Mouse (Mus musculus) Patski (cell line): ENCODE measurements around the gene Kcnip3. TPM values are rescaled to one million over a fixed set of nuclear protein-coding genes. Genes with fewer than 3 reads are reported as not detected.
A peak's percentile ranks its signal among the peaks of the same experiment; 100 is the strongest.

Source experiments
- ATAC-seq: fragments of 100-300 bp; one replicate; pipeline ENCODE4 v1.8.0; 2021
- CTCF ChIA-PET: fragments of 350-600 bp; sonication (Branson Sonifier 250); formaldehyde crosslinking; loops from one replicate; lab custom pipeline; 2022; ENCODE audit warnings: inconsistent platforms; lab: Charles Lee
- POLR2A ChIA-PET: fragments of 350-600 bp; sonication (Branson Sonifier 250); formaldehyde crosslinking; loops from one replicate; lab custom pipeline; 2022; ENCODE audit warnings: antibody characterized with exemption, inconsistent platforms; lab: Charles Lee
- DNase-seq: peaks from one replicate; pipeline ENCODE4 v3.0.0-alpha.2; 2011; ENCODE audit warnings: low read depth, low spot score
- H3K27me3 ChIP-seq: fragments of 371-371 bp; one replicate; pipeline ENCODE4 v1.5.1; 2021
- CTCF ChIP-seq: fragments of 100-300 bp; IDR thresholded peaks from one replicate; pipeline ENCODE4 v1.5.1; 2021
- in situ Hi-C: fragments of 300-500 bp; cut with MboI; formaldehyde crosslinking; loops from 3 replicates; pipeline ENCODE4 v1.11.1; 2018; ENCODE audit warnings: low pct_unique_long_range_greater_than_20kb, mixed read lengths
- polyA plus RNA-seq: library from polyadenylated mRNA; unstranded; gene quantifications from one replicate; pipeline ENCODE4 v1.2.3, GENCODE M21; 2021

Gene Kcnip3
- 4.3 TPM for polyA plus RNA-seq

DNA sequence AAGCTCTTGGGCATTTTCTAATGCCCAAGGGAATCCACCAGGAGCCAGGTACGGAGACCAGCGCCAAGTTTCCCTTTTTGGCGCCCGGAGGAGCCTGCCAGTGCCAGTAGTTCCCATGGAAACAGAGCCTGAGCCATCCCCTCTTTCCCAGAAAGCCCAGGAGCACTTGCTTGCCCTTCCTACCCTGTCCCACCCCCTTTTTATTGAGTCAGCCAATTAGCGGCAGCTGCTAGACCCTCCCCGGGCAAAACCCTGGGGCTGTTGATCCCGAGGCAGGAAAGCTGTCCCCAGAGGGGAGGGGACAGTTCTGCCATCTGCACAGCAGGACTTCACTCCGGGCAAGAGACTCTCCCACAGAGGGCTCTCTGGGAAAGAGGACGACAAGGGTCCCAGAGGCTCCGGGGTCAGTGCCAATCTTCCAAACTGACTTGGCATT, at the start of gene Kcnip3:
Gene Kcnip3 (minus strand): TSS at position 89 of the 436 bp plus-strand sequence.
- POLR2A ChIA-PET = no interaction called here
- peaks cover 39% of the 10 kb centered on the region for H3K27me3 ChIP-seq

GRCm38 (mm10) chr2:127559070-127559966, 37.4 kb upstream of the Kcnip3 start:
- CTCF ChIA-PET = interaction anchor here (0.7 to 2.8 kb wide), 12 partner anchors 9 to 197 kb away, joined by 3 to 31 read pairs (median 6); partner anchors contain the start of gene Adra2b
- POLR2A ChIA-PET = interaction anchor here (0.7 kb wide), 1 partner anchor 13 kb away, joined by 4 read pairs; no protein-coding TSS in a partner anchor
- in situ Hi-C loops = loop anchor here (5.0 to 25.0 kb wide), 3 partner anchors 52 to 197 kb away; partner anchors contain the start of gene Adra2b
- peaks cover 71% of the 10 kb centered on the region for H3K27me3 ChIP-seq
- peak; percentile 88 for TF ChIP-seq CTCF
- DNase-seq (peak; percentile 25), ATAC-seq (peak; percentile 71)

More for the DNA sequence above, at the start of gene Kcnip3:
- CTCF ChIA-PET = interaction anchor here (1.9 kb wide), 1 partner anchor 15 kb away, joined by 5 read pairs; no protein-coding TSS in a partner anchor
- DNase-seq (no peak), ATAC-seq (no peak)
- no peak for TF ChIP-seq CTCF
- in situ Hi-C loops = no loop called here

- in situ Hi-C loops = loop anchor here (25.0 kb wide), 1 partner anchor 189 kb away; the partner anchor contains the start of gene Adra2b
- TF ChIP-seq CTCF = peak; percentile 35
- no peak for DNase-seq
- ChIA-PET POLR2A (no interaction called here), CTCF (interaction anchor here (1.4 kb wide), 1 partner anchor 28 kb away, joined by 3 read pairs; no protein-coding TSS in a partner anchor)
- ATAC-seq = no peak
- H3K27me3 ChIP-seq = peaks cover 50% of the 10 kb centered on the region
Observed at GRCm38 (mm10) chr2:127551078-127551477, 29.2 kb upstream of the Kcnip3 start.

GRCm38 (mm10) chr2:127550446-127550845, 28.6 kb upstream of the Kcnip3 start:
- in situ Hi-C loops = loop anchor here (25.0 kb wide), 1 partner anchor 188 kb away; the partner anchor contains the start of gene Adra2b
- CTCF ChIA-PET = interaction anchor here (0.9 to 1.4 kb wide), 3 partner anchors 12 to 43 kb away, joined by 3 read pairs; no protein-coding TSS in a partner anchor
- TF ChIP-seq CTCF = no peak

DNA sequence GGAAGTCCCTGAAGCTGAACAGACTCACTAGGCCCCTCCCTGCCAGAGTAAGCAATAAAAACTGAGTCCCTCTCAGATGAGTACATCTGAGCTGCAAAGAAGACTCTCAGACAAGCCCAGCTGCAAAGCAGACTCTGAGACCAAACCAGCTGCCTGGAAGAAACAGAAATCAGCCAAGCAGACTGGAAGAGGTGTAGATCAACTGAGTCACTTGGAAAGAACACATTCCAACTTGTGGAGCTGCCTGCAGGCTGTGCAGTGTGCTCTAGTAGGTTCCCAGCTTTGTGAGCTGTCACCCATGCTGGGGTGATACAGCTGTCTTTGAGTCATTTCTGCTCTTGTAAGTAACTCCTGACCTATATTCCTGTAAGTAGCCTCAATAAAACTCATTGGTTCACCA, 27.8 kb upstream of the Kcnip3 start:
- peaks cover 52% of the 10 kb centered on the region for H3K27me3 ChIP-seq
- no peak for DNase-seq
- in situ Hi-C loops = loop anchor here (25.0 kb wide), 1 partner anchor 187 kb away; the partner anchor contains the start of gene Adra2b
- TF ChIP-seq CTCF = no peak
- ChIA-PET CTCF (interaction anchor here (0.9 to 1.3 kb wide), 2 partner anchors 13 to 42 kb away, joined by 3 read pairs; no protein-coding TSS in a partner anchor), POLR2A (no interaction called here)
- no peak for ATAC-seq

More at GRCm38 (mm10) chr2:127550446-127550845, 28.6 kb upstream of the Kcnip3 start:
- POLR2A ChIA-PET = no interaction called here
- H3K27me3 ChIP-seq = peaks cover 51% of the 10 kb centered on the region
- DNase-seq (no peak), ATAC-seq (no peak)

- H3K27me3 ChIP-seq = peaks cover 54% of the 10 kb centered on the region
- in situ Hi-C loops = no loop called here
- ChIA-PET POLR2A (interaction anchor here (0.7 kb wide), 1 partner anchor 197 kb away, joined by 3 read pairs; no protein-coding TSS in a partner anchor), CTCF (no interaction called here)
- no peak for TF ChIP-seq CTCF
- DNase-seq (no peak), ATAC-seq (no peak)
Observed at GRCm38 (mm10) chr2:127548342-127549074, 26.6 kb upstream of the Kcnip3 start.

GRCm38 (mm10) chr2:127541697-127542096, 19.8 kb upstream of the Kcnip3 start:
- ChIA-PET POLR2A (no interaction called here), CTCF (no interaction called here)
- H3K27me3 ChIP-seq = peaks cover 66% of the 10 kb centered on the region
- TF ChIP-seq CTCF = no peak
- ATAC-seq (no peak), DNase-seq (no peak)
- in situ Hi-C loops = no loop called here

GRCm38 (mm10) chr2:127541185-127541584, 19.3 kb upstream of the Kcnip3 start, which contains the start of gene Prom2:
Gene Prom2, minus strand, starts transcription at chr2:127541467.
- no peak for DNase-seq
- no peak for ATAC-seq
- POLR2A ChIA-PET = no interaction called here
- peaks cover 64% of the 10 kb centered on the region for H3K27me3 ChIP-seq
- CTCF ChIA-PET = no interaction called here
- no peak for TF ChIP-seq CTCF
- in situ Hi-C loops = no loop called here

DNA sequence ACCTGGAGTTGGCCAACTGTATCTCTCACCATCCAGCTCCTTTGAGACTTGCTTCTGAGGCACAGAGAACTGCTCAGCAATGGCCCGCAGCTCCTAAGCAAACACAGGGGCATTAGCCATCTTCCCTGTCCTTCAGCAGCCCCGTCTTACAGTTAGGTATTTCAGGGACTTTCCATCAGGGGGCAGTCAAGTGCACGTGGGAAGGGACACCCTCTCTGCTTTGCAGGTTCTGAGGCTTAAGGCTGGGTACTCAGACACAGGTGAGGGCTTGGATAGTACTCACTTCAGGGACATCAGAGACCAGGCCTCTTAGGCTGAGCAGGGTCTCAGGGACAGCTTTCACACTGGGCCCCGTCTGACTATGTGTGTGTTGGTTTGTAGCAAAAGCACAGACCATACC, 17.6 kb upstream of the Kcnip3 start:
- CTCF ChIA-PET = no interaction called here
- POLR2A ChIA-PET = no interaction called here
- in situ Hi-C loops = no loop called here
- no peak for ATAC-seq
- no peak for TF ChIP-seq CTCF
- H3K27me3 ChIP-seq = peaks cover 52% of the 10 kb centered on the region
- no peak for DNase-seq

DNA sequence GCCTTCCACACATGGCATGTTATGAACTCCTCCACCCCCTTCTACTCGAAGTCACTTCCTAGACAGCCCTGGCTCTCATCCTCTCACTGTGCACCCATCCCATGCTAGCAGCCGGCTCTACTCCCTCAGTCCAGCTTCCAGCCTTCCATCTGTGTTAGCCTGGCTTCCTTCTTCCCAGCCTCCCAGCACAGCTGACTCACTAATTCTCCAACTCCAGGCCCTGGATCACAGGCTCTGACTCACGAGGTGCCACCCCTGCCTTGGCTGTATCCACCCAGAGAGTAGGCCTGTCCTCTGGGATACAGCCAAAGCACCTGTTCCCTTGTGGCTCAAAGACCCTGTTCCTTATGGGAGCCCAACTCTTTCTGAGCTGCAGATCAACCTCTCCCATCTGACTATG, 15.7 kb upstream of the Kcnip3 start:
- ATAC-seq (no peak), DNase-seq (no peak)
- ChIA-PET CTCF (no interaction called here), POLR2A (no interaction called here)
- in situ Hi-C loops = no loop called here
- TF ChIP-seq CTCF = no peak
- peaks cover 41% of the 10 kb centered on the region for H3K27me3 ChIP-seq
